Mouse (Mus musculus): ENCODE data around the gene Shc3. TPM values are rescaled to one million over a fixed set of nuclear protein-coding genes. Genes with fewer than 3 reads are reported as not detected.

Shc3 gene
- polyA plus RNA-seq, 1 experiment from 2014 or later = 2.5 TPM

DNA sequence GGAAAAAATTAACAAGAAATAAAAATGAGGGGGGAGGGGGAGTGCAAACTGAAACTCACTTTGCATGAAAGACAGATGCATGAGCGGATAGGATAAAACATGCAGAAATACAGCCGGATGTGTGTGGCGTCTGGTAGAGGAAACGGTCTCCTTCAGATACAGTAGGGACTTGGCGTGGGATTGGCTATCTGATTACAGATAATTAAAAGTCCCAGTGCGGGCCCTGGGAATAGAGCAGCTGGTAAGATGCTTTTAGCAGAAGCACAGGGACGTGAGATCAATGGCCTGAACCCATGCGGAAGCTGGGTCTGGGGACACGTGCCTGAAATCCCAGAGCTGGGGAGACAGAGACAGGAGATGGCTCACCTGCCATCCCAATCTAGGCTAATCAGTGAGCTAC lies 75.5 kb downstream of the Shc3 start:
- Histone ChIP-seq H3K27me3 (ENCODE audit: control insufficient read depth, insufficient read depth, low read length) (no peaks in the 10 kb centered on the region), H3K4me1 (ENCODE audit: control insufficient read depth, insufficient read depth, low read length) (no peaks in the 10 kb centered on the region), H3K9ac (replicated peaks; ENCODE audit: low read length) (no peak overlapping the region), H3K4me3 (ENCODE audit: low read depth, low read length) (no peak overlapping the region), H3K4me2 (ENCODE audit: low read depth, low read length) (no peak overlapping the region), H3K36me3 (replicated peaks; ENCODE audit: control insufficient read depth, insufficient read depth, low read depth, low read length) (no peaks in the 10 kb centered on the region), H3K27ac (replicated peaks; ENCODE audit: low read depth, low read length) (no peak overlapping the region), H3K9me3 (replicated peaks; ENCODE audit: control insufficient read depth, low read length) (no peaks in the 10 kb centered on the region)
- 78% methylated on average over 9 of the region's 9 CpGs for WGBS
- DNase-seq (ENCODE audit: low spot score) = no peak
- ATAC-seq (replicated peaks; ENCODE audit: insufficient number of reproducible peaks, low FRiP score, low TSS enrichment, low read depth) = no peak

DNA sequence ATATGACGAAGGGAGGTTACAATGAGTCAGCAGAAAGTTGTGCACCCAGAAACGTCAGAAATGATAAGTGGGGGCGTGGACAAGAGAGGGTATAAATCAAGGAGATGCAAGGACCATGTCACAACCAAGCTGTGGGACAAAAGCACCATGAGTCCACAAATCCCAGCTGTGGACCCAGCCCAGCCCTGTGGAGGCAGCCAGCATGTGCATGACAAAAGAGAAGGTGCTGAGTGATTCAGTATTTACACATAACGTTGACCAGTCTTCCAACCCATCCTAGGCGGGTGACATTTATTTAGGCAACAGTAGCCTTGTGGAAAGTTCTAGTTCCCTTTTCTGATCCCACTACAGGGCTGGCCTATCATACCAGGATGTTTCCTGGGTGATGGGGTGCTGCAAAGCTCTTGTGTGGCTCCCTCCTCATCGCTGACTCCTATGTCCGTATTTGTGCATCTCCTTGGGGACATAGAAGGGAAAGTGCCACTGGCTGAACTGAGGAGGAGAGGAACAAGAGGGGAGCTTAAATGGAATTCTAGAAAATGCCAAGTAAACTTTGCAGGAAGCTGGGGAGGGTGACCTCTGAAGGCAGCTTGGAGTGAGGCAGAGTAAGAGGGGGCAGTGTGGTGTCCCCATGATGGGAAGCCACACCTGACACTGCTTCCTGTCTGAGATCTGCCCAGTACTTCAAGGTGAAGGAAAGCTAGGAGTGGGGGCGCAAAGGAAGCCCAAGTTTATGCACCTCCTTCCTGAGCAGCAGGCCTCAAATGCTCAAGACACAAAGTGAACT lies 77.4 kb downstream of the Shc3 start:
- H3K4me2 ChIP-seq (ENCODE audit: low read depth, low read length) = no peak overlapping the region
- H3K4me1 ChIP-seq (ENCODE audit: control insufficient read depth, insufficient read depth, low read length) = no peaks in the 10 kb centered on the region
- H3K4me3 ChIP-seq (ENCODE audit: low read depth, low read length) = no peak overlapping the region
- no peak overlapping the region for H3K27ac ChIP-seq (replicated peaks; ENCODE audit: low read depth, low read length)
- H3K27me3 ChIP-seq (ENCODE audit: control insufficient read depth, insufficient read depth, low read length) = no peaks in the 10 kb centered on the region
- no peaks in the 10 kb centered on the region for H3K36me3 ChIP-seq (replicated peaks; ENCODE audit: control insufficient read depth, insufficient read depth, low read depth, low read length)
- 72% methylated on average over 8 of the region's 8 CpGs for WGBS
- ATAC-seq (replicated peaks; ENCODE audit: insufficient number of reproducible peaks, low FRiP score, low TSS enrichment, low read depth) (no peak), DNase-seq (ENCODE audit: low spot score) (no peak)
- H3K9ac ChIP-seq (replicated peaks; ENCODE audit: low read length) = no peak overlapping the region
- H3K9me3 ChIP-seq (replicated peaks; ENCODE audit: control insufficient read depth, low read length) = no peaks in the 10 kb centered on the region

DNA sequence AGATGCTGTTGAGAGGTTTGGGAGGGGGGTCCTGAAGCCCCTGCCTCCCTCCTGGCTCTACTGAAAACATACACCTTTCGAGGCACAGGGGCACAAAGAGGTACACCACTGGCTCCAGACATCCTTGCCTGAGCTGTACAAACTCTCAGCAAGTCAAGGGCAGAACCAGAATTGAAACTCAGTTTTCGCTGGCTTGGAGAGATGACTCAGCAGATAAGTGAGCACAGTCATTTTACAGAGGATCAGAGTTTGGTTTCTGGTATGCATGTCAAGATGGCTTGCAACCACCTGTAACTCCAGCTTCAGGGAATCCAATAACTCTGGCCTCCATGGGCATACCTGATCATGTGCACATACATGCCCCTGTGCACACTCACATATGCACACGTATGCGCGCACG lies 79.0 kb downstream of the Shc3 start:
- no peaks in the 10 kb centered on the region for H3K9me3 ChIP-seq (replicated peaks; ENCODE audit: control insufficient read depth, low read length)
- WGBS = 92% methylated on average over 6 of the region's 6 CpGs
- no peak overlapping the region for H3K9ac ChIP-seq (replicated peaks; ENCODE audit: low read length)
- no peaks in the 10 kb centered on the region for H3K4me1 ChIP-seq (ENCODE audit: control insufficient read depth, insufficient read depth, low read length)
- DNase-seq (ENCODE audit: low spot score) = no peak
- no peak overlapping the region for H3K27ac ChIP-seq (replicated peaks; ENCODE audit: low read depth, low read length)
- H3K4me2 ChIP-seq (ENCODE audit: low read depth, low read length) = no peak overlapping the region
- H3K36me3 ChIP-seq (replicated peaks; ENCODE audit: control insufficient read depth, insufficient read depth, low read depth, low read length) = no peaks in the 10 kb centered on the region
- no peak overlapping the region for H3K4me3 ChIP-seq (ENCODE audit: low read depth, low read length)
- no peak for ATAC-seq (replicated peaks; ENCODE audit: insufficient number of reproducible peaks, low FRiP score, low TSS enrichment, low read depth)
- H3K27me3 ChIP-seq (ENCODE audit: control insufficient read depth, insufficient read depth, low read length) = no peaks in the 10 kb centered on the region

DNA sequence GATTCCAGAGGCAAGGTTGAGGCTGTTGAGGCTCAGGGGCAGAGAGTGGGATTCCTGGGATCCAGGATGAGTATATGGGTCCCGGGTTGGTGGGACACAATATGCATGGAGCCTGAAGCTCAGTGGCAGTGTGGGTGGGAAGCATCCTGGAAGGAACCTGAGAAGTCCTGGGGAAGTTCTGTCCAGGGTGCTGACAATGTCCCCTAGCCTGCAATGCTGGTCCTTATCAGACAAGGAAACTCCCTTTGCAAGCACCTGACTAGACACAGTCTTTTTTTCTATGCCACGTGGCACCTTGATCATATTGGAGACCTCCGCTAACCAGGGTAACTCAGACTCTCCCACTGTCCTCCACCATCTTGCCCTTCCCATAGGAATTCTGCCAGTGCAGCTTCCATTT lies 80.3 kb downstream of the Shc3 start:
- H3K9ac ChIP-seq (replicated peaks; ENCODE audit: low read length) = no peak overlapping the region
- no peak for ATAC-seq (replicated peaks; ENCODE audit: insufficient number of reproducible peaks, low FRiP score, low TSS enrichment, low read depth)
- DNase-seq (ENCODE audit: low spot score) = peak; percentile 37
- H3K4me3 ChIP-seq (ENCODE audit: low read depth, low read length) = no peak overlapping the region
- H3K27ac ChIP-seq (replicated peaks; ENCODE audit: low read depth, low read length) = no peak overlapping the region
- no peak overlapping the region for H3K4me2 ChIP-seq (ENCODE audit: low read depth, low read length)
- H3K9me3 ChIP-seq (replicated peaks; ENCODE audit: control insufficient read depth, low read length) = no peaks in the 10 kb centered on the region
- WGBS = 75% methylated on average over 3 of the region's 3 CpGs
- H3K36me3 ChIP-seq (replicated peaks; ENCODE audit: control insufficient read depth, insufficient read depth, low read depth, low read length) = no peaks in the 10 kb centered on the region
- no peaks in the 10 kb centered on the region for H3K27me3 ChIP-seq (ENCODE audit: control insufficient read depth, insufficient read depth, low read length)
- H3K4me1 ChIP-seq (ENCODE audit: control insufficient read depth, insufficient read depth, low read length) = no peaks in the 10 kb centered on the region

DNA sequence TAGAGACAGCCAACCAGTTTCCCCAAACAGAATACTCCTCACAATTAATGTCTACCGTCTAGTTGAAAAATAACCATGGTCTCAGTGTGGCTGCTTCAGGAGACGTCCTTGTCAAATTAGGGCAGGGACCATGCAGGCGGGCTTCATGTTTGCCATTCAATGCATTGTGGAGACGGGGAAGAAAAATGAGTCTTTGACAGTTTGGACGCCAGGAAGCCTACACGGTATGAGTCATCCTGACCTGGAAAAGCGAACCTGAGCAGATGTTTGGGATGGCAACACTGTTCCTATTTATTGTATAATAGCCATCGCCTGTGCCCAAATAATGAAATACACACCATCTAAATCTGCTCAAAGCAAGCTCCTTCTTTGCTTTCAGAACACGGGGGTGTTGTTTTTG lies 83.9 kb downstream of the Shc3 start:
- Histone ChIP-seq H3K27me3 (ENCODE audit: control insufficient read depth, insufficient read depth, low read length) (no peaks in the 10 kb centered on the region), H3K9ac (replicated peaks; ENCODE audit: low read length) (no peak overlapping the region), H3K36me3 (replicated peaks; ENCODE audit: control insufficient read depth, insufficient read depth, low read depth, low read length) (no peaks in the 10 kb centered on the region), H3K27ac (replicated peaks; ENCODE audit: low read depth, low read length) (no peak overlapping the region), H3K9me3 (replicated peaks; ENCODE audit: control insufficient read depth, low read length) (no peaks in the 10 kb centered on the region), H3K4me2 (ENCODE audit: low read depth, low read length) (no peak overlapping the region), H3K4me1 (ENCODE audit: control insufficient read depth, insufficient read depth, low read length) (no peaks in the 10 kb centered on the region), H3K4me3 (ENCODE audit: low read depth, low read length) (no peak overlapping the region)
- 85% methylated on average over 9 of the region's 9 CpGs for WGBS
- ATAC-seq (replicated peaks; ENCODE audit: insufficient number of reproducible peaks, low FRiP score, low TSS enrichment, low read depth) = no peak
- DNase-seq (ENCODE audit: low spot score) = no peak

DNA sequence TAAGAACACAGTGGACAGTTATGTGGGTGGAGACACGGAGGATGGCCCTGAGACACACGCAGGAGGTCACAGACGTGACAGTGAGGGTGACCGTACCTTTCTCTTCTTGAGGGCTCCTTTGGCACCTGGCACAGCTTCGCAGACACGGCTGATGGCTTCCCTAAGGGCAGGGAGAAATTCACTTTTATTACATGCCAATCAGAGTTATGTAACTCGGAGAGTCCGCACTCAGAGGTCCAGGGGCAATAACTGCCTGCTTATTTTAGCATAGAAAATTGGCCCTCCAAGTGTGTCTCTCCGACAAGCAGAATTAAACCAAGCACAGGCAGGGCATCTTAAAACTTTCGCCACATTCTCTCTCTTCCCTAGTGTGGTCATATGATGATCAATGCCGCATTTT lies 86.4 kb downstream of the Shc3 start:
- no peak for ATAC-seq (replicated peaks; ENCODE audit: insufficient number of reproducible peaks, low FRiP score, low TSS enrichment, low read depth)
- H3K4me3 ChIP-seq (ENCODE audit: low read depth, low read length) = no peak overlapping the region
- no peaks in the 10 kb centered on the region for H3K4me1 ChIP-seq (ENCODE audit: control insufficient read depth, insufficient read depth, low read length)

DNA sequence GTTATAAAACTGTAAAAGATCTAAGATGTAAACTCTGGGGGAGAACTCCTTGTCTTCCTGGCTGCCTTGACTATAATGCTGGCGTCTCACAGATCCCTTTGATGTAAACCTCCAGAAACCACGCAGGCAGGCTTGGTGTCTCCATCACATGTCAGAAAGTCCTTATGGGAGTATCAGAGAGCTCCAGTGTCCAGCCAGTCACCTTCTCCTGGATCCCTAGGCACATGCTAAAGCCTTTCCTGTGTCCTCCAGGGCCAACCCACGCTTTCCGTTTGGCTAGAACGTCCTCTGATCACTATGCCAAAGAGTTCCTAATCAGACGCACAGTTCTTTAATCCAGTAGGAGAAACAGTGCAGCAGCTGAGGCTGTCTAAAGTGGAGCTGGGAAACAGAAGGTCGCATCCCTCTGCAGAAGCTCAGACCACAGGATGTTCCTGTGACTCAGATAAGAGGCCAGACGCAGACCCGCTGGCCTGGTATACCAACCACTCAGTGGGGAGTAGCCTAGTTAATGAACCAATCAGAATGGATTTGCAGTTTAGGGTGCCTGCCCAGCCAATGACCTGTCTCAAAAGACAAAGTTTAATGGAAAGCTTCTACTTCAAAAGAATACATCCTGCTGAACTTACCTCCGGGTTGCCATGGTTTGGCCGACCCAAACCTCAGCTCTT lies 88.7 kb downstream of the Shc3 start:
- DNase-seq (ENCODE audit: low spot score) (no peak), ATAC-seq (replicated peaks; ENCODE audit: insufficient number of reproducible peaks, low FRiP score, low TSS enrichment, low read depth) (no peak)
- no peak overlapping the region for H3K4me3 ChIP-seq (ENCODE audit: low read depth, low read length)
- H3K36me3 ChIP-seq (replicated peaks; ENCODE audit: control insufficient read depth, insufficient read depth, low read depth, low read length) = no peaks in the 10 kb centered on the region
- H3K9ac ChIP-seq (replicated peaks; ENCODE audit: low read length) = no peak overlapping the region
- 75% methylated on average over 11 of the region's 11 CpGs for WGBS
- H3K27ac ChIP-seq (replicated peaks; ENCODE audit: low read depth, low read length) = no peak overlapping the region
- no peaks in the 10 kb centered on the region for H3K4me1 ChIP-seq (ENCODE audit: control insufficient read depth, insufficient read depth, low read length)
- no peak overlapping the region for H3K4me2 ChIP-seq (ENCODE audit: low read depth, low read length)
- H3K27me3 ChIP-seq (ENCODE audit: control insufficient read depth, insufficient read depth, low read length) = no peaks in the 10 kb centered on the region
- no peaks in the 10 kb centered on the region for H3K9me3 ChIP-seq (replicated peaks; ENCODE audit: control insufficient read depth, low read length)

More for the DNA sequence above, 86.4 kb downstream of the Shc3 start:
- DNase-seq (ENCODE audit: low spot score) = no peak
- H3K9ac ChIP-seq (replicated peaks; ENCODE audit: low read length) = no peak overlapping the region
- H3K27me3 ChIP-seq (ENCODE audit: control insufficient read depth, insufficient read depth, low read length) = no peaks in the 10 kb centered on the region
- 83% methylated on average over 11 of the region's 11 CpGs for WGBS
- H3K36me3 ChIP-seq (replicated peaks; ENCODE audit: control insufficient read depth, insufficient read depth, low read depth, low read length) = no peaks in the 10 kb centered on the region
- H3K27ac ChIP-seq (replicated peaks; ENCODE audit: low read depth, low read length) = no peak overlapping the region
- no peak overlapping the region for H3K4me2 ChIP-seq (ENCODE audit: low read depth, low read length)
- no peaks in the 10 kb centered on the region for H3K9me3 ChIP-seq (replicated peaks; ENCODE audit: control insufficient read depth, low read length)

DNA sequence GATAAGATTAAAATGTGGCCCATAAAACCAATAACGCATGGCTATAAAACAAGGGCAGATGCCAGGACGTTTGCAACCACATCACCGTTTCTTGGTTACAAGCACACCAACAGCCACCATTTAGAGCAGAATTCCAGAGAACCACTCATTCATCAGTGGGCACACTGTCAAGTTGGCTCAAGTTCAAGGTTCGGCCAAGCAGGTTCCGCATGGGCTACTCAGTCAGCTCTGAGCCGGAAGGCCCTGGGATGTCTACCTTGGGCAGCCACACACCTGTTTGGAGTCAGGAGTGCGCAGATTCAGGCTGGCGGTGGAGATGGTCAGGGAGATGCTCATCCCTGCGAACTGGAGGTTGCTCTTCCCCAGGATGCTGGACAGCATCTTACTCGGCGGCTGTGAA lies 89.4 kb downstream of the Shc3 start:
- ATAC-seq (replicated peaks; ENCODE audit: insufficient number of reproducible peaks, low FRiP score, low TSS enrichment, low read depth) (no peak), DNase-seq (ENCODE audit: low spot score) (no peak)
- Histone ChIP-seq H3K27me3 (ENCODE audit: control insufficient read depth, insufficient read depth, low read length) (no peaks in the 10 kb centered on the region), H3K27ac (replicated peaks; ENCODE audit: low read depth, low read length) (no peak overlapping the region), H3K4me1 (ENCODE audit: control insufficient read depth, insufficient read depth, low read length) (no peaks in the 10 kb centered on the region), H3K4me2 (ENCODE audit: low read depth, low read length) (no peak overlapping the region), H3K36me3 (replicated peaks; ENCODE audit: control insufficient read depth, insufficient read depth, low read depth, low read length) (no peaks in the 10 kb centered on the region), H3K4me3 (ENCODE audit: low read depth, low read length) (no peak overlapping the region), H3K9ac (replicated peaks; ENCODE audit: low read length) (no peak overlapping the region), H3K9me3 (replicated peaks; ENCODE audit: control insufficient read depth, low read length) (no peaks in the 10 kb centered on the region)
- WGBS = 89% methylated on average over 11 of the region's 11 CpGs

Data from embryonic facial prominence, embryonic 11.5 days (tissue).